Mouse (Mus musculus) MEL (cell line): ENCODE results near the gene Clk1.

Experiments used
- CHD1 ChIP-seq: IDR thresholded peaks from 2 replicates; pipeline ENCODE4 v1.6.1; 2012; ENCODE audit warnings: low read depth, mild to moderate bottlenecking, inconsistent platforms, low read length, improper control_type of control experiment
- CTCF ChIP-seq, 3 experiments: IDR thresholded peaks in 2 of 3; conservative IDR thresholded peaks in 1 of 3; 2 replicates each; pipeline ENCODE4 v1.5.1; 2011 to 2012; ENCODE audit warnings: low read length in 3 of 3, low read depth in 2 of 3, mild to moderate bottlenecking in 2 of 3, improper control_type of control experiment in 1 of 3, inconsistent platforms in 1 of 3, mixed read lengths in 1 of 3, moderate library complexity in 1 of 3; ENCODE audit not compliant: control insufficient read depth in 1 of 3, insufficient read depth in 1 of 3, poor library complexity in 1 of 3, severe bottlenecking in 1 of 3
- ETS1 ChIP-seq: IDR thresholded peaks from 2 replicates; pipeline ENCODE4 v1.6.1; 2012; ENCODE audit warnings: low read depth, mild to moderate bottlenecking, inconsistent platforms, low read length, improper control_type of control experiment, moderate library complexity
- GATA1 ChIP-seq: IDR thresholded peaks from 2 replicates; pipeline ENCODE4 v1.6.1; 2011; ENCODE audit warnings: low read depth, low read length, improper control_type of control experiment
- HCFC1 ChIP-seq: IDR thresholded peaks from 2 replicates; pipeline ENCODE4 v1.6.1; 2012; ENCODE audit warnings: low read depth, mild to moderate bottlenecking, inconsistent platforms, low read length, improper control_type of control experiment, moderate library complexity
- MAFK ChIP-seq: IDR thresholded peaks from 2 replicates; pipeline ENCODE4 v1.6.1; 2011; ENCODE audit warnings: low read depth, mild to moderate bottlenecking, low read length, improper control_type of control experiment, borderline replicate concordance
- MEF2A ChIP-seq: IDR thresholded peaks from 2 replicates; pipeline ENCODE4 v1.6.1; 2014; ENCODE audit warnings: low read depth, mild to moderate bottlenecking, inconsistent platforms, low read length, improper control_type of control experiment; ENCODE audit not compliant: poor library complexity, insufficient replicate concordance, severe bottlenecking; ENCODE audit errors: extremely low read depth
- POLR2A ChIP-seq, 2 experiments: IDR thresholded peaks; 2 replicates each; pipeline ENCODE4 v1.6.1; 2011 to 2012; ENCODE audit warnings: low read length in 2 of 2, mild to moderate bottlenecking in 2 of 2, control low read depth in 1 of 2, improper control_type of control experiment in 1 of 2, low read depth in 1 of 2, moderate library complexity in 1 of 2; ENCODE audit not compliant: control insufficient read depth in 1 of 2, insufficient read depth in 1 of 2, poor library complexity in 1 of 2
- RCOR1 ChIP-seq: IDR thresholded peaks from 2 replicates; pipeline ENCODE4 v1.6.1; 2012; ENCODE audit warnings: low read depth, mild to moderate bottlenecking, inconsistent platforms, low read length, improper control_type of control experiment
- SMC3 ChIP-seq: IDR thresholded peaks from 2 replicates; pipeline ENCODE4 v1.6.1; 2011; ENCODE audit warnings: low read depth, low read length, improper control_type of control experiment
- USF1 ChIP-seq: IDR thresholded peaks from 2 replicates; pipeline ENCODE4 v1.6.1; 2014; ENCODE audit warnings: low read depth, mild to moderate bottlenecking, inconsistent platforms, low read length, improper control_type of control experiment, moderate library complexity
- ZC3H11A ChIP-seq: IDR thresholded peaks from 2 replicates; pipeline ENCODE4 v1.6.1; 2012; ENCODE audit warnings: low read depth, mild to moderate bottlenecking, inconsistent platforms, low read length, improper control_type of control experiment
- ZKSCAN1 ChIP-seq: IDR thresholded peaks from 2 replicates; pipeline ENCODE4 v1.6.1; 2012; ENCODE audit warnings: low read depth, mild to moderate bottlenecking, inconsistent platforms, low read length, improper control_type of control experiment, moderate library complexity

- TF ChIP-seq GATA1 (no peak), CTCF (IDR thresholded peaks at IDR 0.05 in 2 of 3, conservative IDR thresholded peaks at IDR 0.05 in 1 of 3; ENCODE audit: control insufficient read depth in 1 of 3, insufficient read depth in 1 of 3, low read depth in 2 of 3, low read length in 3 of 3, poor library complexity in 1 of 3, severe bottlenecking in 1 of 3) (no peak), USF1 (no peak), ETS1 (no peak), SMC3 (no peak), MAFK (no peak), MEF2A (no peak), CHD1 (no peak), POLR2A (IDR thresholded peaks at IDR 0.05; ENCODE audit: control insufficient read depth in 1 of 2, insufficient read depth in 1 of 2, low read depth in 1 of 2, low read length in 2 of 2, poor library complexity in 1 of 2) (no peak), RCOR1 (no peak), ZKSCAN1 (no peak), ZC3H11A (no peak), HCFC1 (no peak)
Observed at GRCm38 (mm10) chr1:58447766-58448165, 23.9 kb upstream of the Clk1 start.
